Mouse (Mus musculus) layer of hippocampus, adult 2 months (tissue): ENCODE results near the gene Gm42688. TPM values are rescaled to one million over a fixed set of nuclear protein-coding genes. Genes with fewer than 3 reads are reported as not detected.

ENCODE experiments used
- DNase-seq, 2 experiments: peaks; one replicate each; pipeline ENCODE4 v3.0.0; 2022; ENCODE audit warnings: low spot score in 2 of 2
- H3K27ac ChIP-seq: fragments of 200-600 bp; 2 replicates; pipeline ENCODE4 v1.8.1; 2022
- H3K4me3 ChIP-seq: fragments of 200-600 bp; 2 replicates; pipeline ENCODE4 v1.8.1; 2022; ENCODE audit warnings: mild to moderate bottlenecking
- CTCF ChIP-seq: fragments of 200-600 bp; conservative IDR thresholded peaks from 2 replicates; pipeline ENCODE4 v1.8.1; 2022; ENCODE audit warnings: antibody characterized with exemption, mild to moderate bottlenecking, moderate library complexity
- long read RNA-seq, 2 experiments: library from polyadenylated mRNA; stranded (forward); transcript quantifications; one replicate each; pipeline ENCODE4 v2.0.0; 2021; ENCODE audit warnings: borderline mapping rate in 2 of 2
- total RNA-seq, 2 experiments: library from RNA; stranded (reverse); gene quantifications; 2 replicates each; pipeline ENCODE4 v1.2.3; 2021

Gm42688 gene
- total RNA-seq = 1 to 10 TPM; 8.5 to 9.5 TPM
- long read RNA-seq, experiment 1, partial matches to known transcripts = 8 of 12 reads
- long read RNA-seq, experiment 1, other reads (novel, unspliced or antisense) = 4 of 12 reads
- long read RNA-seq, experiment 2, partial matches to known transcripts = 12 of 18 reads
- long read RNA-seq, experiment 2, other reads (novel, unspliced or antisense) = 6 of 18 reads

GRCm38 (mm10) chr6:83101316-83101687 lies at the start of gene Gm42688, which contains the start of gene Ccdc142:
TSS of gene Gm42688 (plus strand) at chr6:83101617.
TSS of gene Ccdc142 (plus strand) at chr6:83101601.
- Histone ChIP-seq H3K27ac (peak within 1 kb of the TSS; percentile 93), H3K4me3 (peak within 1 kb of the TSS; percentile 83)
- peak; percentile 82 to 90 for DNase-seq
- TF ChIP-seq CTCF = peak; percentile 71

GRCm38 (mm10) chr6:83053136-83053960 lies 48.1 kb upstream of the Gm42688 start:
- peak overlapping the region; percentile 95 for H3K27ac ChIP-seq

GRCm38 (mm10) chr6:83054074-83054851 lies 47.2 kb upstream of the Gm42688 start, which contains the start of gene Aup1:
TSS of gene Aup1 (plus strand) at chr6:83054521.
- DNase-seq = peak; percentile 98
- H3K27ac ChIP-seq = peak within 1 kb of the TSS; percentile 95

More at GRCm38 (mm10) chr6:83053136-83053960, 48.1 kb upstream of the Gm42688 start:
- peak overlapping the region; percentile 91 for H3K4me3 ChIP-seq
- TF ChIP-seq CTCF = no peak
- no peak for DNase-seq

GRCm38 (mm10) chr6:83054871-83055431 lies 46.5 kb upstream of the Gm42688 start, which contains the start of gene Htra2:
TSS of gene Htra2 (minus strand) at chr6:83055273.
- peak in 1 of 2 experiments; percentile 48 for DNase-seq
- Histone ChIP-seq H3K4me3 (peak within 1 kb of the TSS; percentile 91), H3K27ac (peak within 1 kb of the TSS; percentile 95)
- TF ChIP-seq CTCF = peak; percentile 70

More at GRCm38 (mm10) chr6:83054074-83054851, 47.2 kb upstream of the Gm42688 start, which contains the start of gene Aup1:
- TF ChIP-seq CTCF = no peak
- peak within 1 kb of the TSS; percentile 91 for H3K4me3 ChIP-seq

DNA sequence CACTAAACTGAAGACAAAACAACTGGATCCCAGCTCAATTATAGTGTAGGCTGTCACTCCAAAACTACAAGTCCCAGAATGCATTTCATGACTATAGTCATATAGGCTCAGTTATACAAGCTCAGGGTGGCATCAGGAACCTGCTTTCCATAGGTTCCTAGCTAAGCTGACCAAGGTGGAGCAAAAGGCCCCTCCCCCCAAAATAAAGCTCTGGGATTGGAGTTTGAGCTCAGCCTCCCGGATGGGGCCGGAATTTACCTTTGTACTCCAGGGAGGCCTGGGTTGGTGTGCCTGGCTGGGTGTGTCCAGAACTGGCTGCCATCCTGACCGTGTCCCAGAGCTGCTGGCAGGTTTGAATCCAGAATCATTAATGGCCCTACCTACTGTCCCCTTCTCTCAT lies 43.6 kb upstream of the Gm42688 start, which contains the start of gene Dqx1:
Gene Dqx1 (plus strand): TSS at position 55 of the 400 bp plus-strand sequence.
- TF ChIP-seq CTCF = no peak
- DNase-seq = no peak
- Histone ChIP-seq H3K27ac (no peak within 1 kb of the TSS), H3K4me3 (no peak within 1 kb of the TSS)

DNA sequence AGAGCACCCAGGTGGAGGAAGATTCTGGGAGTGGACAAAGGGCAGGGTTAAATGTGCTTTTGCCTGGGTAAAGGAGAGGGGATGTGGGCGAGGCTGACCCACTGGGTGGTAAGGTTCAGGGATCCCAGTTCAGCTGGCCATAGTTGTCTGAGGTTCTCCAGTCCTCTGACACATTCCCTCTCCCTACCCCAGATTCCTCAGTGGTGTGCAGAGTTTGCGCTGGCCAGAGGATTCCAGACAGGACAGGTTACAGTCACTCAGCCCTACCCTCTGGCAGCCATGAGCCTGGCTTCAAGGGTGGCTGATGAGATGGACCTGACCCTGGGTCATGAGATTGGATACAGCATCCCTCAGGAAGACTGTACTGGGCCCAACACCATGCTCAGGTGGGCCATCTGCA lies 42.7 kb upstream of the Gm42688 start:
- Histone ChIP-seq H3K4me3 (no peak overlapping the region), H3K27ac (no peak overlapping the region)
- DNase-seq = no peak
- no peak for TF ChIP-seq CTCF

DNA sequence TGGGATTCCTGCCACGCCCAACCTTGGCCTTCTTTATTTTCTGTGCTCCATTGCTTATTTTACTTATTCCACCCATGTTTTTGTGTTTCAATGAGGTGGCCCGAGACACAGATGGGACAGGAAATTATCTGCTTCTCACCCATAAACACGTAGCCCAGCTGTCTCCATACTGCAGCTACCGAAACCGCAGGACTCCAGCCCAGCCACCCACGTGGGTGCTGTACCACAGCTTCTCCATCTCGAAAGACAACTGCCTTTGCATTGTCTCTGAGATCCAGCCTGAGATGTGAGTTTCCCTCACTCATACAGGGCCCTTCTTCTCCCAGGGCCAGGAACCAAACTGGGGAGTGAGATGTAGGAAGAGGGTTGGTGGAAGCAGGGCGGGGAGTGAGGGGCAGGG lies 35.4 kb upstream of the Gm42688 start:
- TF ChIP-seq CTCF = no peak
- DNase-seq = no peak
- Histone ChIP-seq H3K4me3 (no peak overlapping the region), H3K27ac (no peak overlapping the region)

- TF ChIP-seq CTCF = no peak
- DNase-seq = no peak
- H3K27ac ChIP-seq = no peak overlapping the region
These were observed 35.0 kb upstream of the Gm42688 start for GRCm38 (mm10) chr6:83066441-83066840.

DNA sequence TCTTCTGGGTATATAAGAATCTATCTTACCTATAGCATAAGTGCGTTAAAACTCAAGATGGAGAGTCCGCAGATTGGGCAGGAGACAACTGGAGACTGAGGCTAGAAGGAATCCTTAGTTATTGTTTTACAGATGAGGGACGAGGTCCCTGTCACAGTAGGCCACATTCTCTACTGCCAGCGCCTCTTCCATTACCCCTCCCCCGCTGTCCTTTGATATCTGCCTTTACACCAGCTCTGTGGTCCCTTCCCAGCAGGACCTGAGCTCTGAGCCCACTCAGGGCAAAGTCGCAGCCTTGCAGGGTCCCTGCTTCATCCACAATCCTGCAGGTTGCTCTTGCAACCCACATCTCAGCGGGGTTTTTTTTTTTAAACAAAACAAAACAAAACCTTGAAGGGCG lies 33.2 kb upstream of the Gm42688 start:
- no peak for DNase-seq
- Histone ChIP-seq H3K27ac (no peak overlapping the region), H3K4me3 (no peak overlapping the region)
- TF ChIP-seq CTCF = no peak

More at GRCm38 (mm10) chr6:83066441-83066840, 35.0 kb upstream of the Gm42688 start:
- no peak overlapping the region for H3K4me3 ChIP-seq

DNA sequence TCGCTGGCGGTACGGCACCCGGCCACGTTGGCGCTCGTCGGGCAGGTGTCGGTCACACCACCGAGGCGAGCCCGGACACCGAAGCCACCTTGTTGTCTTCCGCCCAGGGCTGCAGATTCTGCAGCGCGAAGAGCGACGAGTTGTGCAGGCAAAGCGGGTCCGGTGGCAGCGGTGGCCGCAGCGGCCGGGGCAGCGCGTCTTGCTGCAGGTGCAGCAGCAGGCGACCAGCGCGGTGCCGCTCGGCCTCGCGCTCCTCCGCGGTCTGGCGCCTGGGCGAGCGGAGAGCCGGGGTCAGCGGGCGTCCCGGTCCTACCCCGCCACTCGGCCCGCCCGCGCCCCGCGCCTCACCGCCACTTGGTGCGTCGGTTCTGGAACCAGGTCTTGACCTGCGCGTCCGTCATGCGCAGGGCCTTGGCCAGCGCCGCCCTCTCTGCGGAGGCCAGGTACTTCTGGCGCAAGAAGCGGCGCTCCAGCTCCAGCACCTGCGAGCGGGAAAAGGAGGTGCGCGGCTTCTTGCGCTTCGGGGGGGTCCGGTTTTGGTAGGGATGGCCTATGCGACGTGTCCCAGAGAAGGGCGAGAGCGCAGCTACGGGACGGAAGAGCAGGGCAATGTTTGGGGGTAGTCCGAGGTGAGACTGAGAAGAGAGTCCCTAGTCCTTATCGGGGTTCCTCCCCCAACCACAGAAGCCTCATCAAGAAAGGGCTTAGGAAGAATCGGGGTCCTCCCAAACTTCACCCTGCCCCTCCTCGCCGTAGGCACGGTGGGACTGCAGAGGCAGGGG lies 32.5 kb upstream of the Gm42688 start:
- no peak overlapping the region for H3K4me3 ChIP-seq
- TF ChIP-seq CTCF = no peak
- no peak overlapping the region for H3K27ac ChIP-seq
- no peak for DNase-seq

- Histone ChIP-seq H3K4me3 (no peak overlapping the region), H3K27ac (no peak overlapping the region)
- TF ChIP-seq CTCF = no peak
These were observed 31.8 kb upstream of the Gm42688 start for GRCm38 (mm10) chr6:83069488-83070246.

DNA sequence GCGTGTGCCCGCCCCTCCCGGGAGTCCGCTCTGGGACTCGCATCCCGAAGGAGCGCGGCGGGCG lies 31.3 kb upstream of the Gm42688 start, which contains the start of gene Tlx2:
Gene Tlx2 (minus strand): TSS at position 47 of the 64 bp plus-strand sequence.
- Histone ChIP-seq H3K27ac (no peak within 1 kb of the TSS), H3K4me3 (no peak within 1 kb of the TSS)
- no peak for DNase-seq
- TF ChIP-seq CTCF = no peak

More at GRCm38 (mm10) chr6:83069488-83070246, 31.8 kb upstream of the Gm42688 start:
- no peak for DNase-seq
